Mouse (Mus musculus) cerebellum, postnatal 14 days (tissue): ENCODE measurements at regions not wholly inside any gene's neighbourhood (a gene's known extent, or its start where the extent isn't known, plus 50 kb on each side); places are given as distances from the start of the nearest gene placed in this dataset.
A peak's percentile ranks its signal among the peaks of the same experiment; 100 is the strongest.

Experiments used
- DNase-seq, 2 experiments: peaks; one replicate each; pipeline ENCODE4 v3.0.0; 2021; ENCODE audit warnings: mixed read lengths in 2 of 2

DNA sequence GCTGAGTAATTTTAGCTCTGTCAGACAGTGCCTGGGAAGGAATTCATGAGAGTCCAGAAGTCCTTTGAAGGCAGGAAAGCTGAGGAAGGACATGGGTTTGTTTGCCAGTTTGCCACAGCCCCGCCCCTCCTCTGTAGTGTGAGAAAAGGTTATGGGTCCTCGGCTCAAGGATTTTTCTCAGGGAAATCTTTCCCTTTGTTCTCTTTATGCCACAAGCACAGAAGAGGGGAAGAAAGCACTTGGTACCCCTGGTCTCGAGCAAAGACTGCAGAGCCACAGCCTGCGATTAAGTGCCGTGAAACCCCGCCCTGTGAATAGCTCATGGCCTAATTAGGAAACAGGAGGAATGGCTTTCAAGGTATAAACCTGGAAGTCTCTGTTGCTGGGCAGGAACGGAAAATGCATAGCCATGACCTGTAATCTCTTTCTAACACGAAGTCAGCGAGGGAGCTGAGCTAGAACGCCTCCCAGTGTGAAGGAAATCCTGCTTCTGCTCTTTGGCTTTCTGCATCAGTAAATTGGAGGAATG, 166.1 kb upstream of the Tars start:
- DNase-seq = peak; percentile 5 to 20

DNA sequence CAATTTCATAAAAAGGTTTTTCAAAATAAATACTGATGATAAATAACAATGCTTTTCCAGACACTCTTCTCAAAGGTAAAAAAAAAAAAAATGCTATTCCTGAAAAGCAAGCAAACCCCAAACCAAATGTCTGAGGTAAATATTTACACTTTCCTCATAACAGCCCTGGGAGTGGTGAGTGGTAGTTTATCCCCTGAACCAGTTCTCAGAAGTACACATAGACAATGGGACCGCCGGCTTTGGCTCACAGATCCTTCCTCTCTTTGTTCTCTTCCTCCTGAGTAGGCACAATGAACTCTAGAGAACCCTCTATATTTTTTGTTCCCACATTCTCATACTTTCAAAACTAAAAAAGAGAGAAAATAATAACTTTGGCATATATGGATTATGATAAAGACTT, 153.1 kb upstream of the Tars start:
- DNase-seq = no peak

DNA sequence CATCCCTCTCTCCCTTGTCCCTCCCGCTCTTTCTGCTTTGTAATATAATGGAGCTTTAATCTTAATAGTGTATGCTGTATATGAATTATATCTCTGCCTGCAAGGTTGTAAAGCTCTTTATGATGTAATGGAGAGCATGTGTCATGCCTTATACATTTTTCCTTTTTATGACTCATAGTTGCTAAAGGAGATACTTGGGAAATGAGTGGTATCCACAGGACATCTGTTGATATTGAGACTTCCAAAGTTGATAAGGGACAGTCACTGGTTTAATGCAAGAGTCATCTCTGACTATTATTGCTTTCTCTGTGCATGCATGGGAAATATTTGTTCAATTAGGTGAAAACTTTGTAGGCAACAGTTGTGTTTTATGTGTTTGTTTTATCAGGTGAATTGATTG, 152.6 kb upstream of the Tars start:
- no peak for DNase-seq

DNA sequence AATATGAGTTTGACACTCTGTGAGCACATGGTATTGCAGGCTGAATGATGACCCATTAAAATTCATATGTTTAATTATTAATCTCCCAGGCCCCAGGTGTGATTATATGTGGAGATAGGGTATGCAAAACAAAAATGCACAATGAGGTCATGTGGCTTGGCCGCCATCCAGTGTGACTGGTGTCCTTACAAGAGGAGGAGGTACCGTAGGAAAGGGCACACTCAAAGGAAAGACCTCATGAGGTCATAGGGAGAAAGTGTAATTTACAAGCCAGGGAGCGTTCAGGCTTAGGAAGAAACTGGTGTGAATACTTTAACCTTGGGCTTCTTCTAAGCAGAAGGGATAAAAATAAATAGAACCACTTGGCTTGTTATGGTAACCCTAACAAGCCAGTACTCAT, 140.0 kb upstream of the Tars start:
- peak in 1 of 2 experiments; percentile 5 for DNase-seq

DNA sequence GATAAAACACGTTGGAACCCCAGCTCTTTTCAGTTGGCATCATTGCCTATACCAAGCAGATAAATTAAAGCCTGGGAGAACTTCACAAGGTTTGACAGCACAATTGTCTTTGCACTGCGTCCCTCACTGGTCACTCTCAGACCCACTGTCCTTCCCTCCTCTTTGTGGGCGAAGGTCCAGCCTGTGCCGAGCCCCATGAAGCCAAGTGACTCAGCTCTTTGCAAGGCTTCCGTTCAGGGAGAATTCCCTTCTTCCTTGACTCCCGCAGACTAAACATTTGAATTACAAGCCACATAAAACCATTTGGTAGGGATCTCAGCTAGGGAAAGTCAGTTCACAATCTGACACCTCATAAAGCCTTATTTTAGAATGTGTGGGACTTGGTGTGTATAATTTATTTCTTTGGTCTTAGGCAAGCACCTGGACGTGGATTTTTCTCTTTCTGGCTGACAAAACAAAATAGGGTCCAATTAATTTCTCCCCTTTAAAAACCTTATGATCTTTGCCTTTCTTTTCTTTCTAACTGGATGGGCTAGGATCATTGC, 136.7 kb upstream of the Tars start:
- DNase-seq = peak in 1 of 2 experiments; percentile 4

DNA sequence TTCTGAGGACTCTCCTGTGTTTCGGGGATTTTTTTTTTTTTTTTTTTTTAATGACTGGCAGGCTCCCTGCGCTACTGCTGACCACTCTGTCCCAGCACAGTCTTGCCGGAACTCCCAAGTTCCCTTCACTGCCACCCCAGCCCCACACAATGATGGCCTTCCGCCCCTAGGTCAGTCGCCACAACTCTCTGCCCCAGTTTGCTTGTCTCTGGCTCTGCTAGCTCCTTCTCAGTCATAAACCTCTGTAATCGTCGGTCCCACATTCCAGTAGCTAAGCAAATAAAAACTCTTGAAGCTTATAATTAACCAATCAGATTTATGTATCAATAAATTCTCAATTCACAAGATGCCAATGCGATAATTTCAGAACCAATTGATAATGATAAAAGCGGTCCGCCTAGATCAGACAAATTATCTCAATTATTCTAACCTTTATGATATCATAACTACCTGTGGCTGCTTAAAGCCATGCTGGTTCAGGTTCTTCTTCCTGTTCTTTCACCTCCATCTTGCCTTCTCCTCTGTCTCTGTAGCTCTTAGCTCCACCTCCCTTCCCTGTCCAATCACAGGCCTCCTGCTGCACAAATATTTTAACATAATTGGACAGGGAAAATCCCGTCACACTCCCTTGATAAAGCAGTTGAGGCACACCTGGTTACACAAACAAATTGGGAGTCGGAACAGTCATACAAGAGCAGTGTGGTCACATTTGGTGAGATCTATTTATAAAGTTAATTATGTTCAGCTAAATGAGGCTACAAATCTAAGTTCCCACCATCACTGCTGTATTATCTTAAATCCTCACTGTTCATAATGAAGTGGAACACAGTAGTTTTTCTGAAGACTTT, 135.2 kb upstream of the Tars start:
- no peak for DNase-seq

DNA sequence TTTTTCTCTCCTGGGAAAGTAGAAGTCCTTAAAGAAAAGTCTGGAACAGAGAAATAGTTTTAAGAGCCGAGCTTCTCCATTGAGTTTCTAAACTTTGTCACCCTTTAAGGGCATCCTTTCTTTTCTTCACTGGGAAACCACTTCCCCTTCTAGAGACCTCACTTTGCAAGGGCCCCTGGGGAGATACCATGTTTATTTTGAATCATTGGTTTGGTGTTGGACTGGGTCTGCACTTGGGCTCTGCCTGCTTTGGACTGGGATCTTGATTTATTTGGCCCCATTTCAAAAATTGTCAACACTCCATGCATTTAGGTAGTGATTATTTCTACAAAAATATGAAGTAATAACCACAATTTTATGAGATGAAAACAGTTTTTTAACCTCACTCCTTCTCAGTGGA, 134.2 kb upstream of the Tars start:
- DNase-seq = no peak

DNA sequence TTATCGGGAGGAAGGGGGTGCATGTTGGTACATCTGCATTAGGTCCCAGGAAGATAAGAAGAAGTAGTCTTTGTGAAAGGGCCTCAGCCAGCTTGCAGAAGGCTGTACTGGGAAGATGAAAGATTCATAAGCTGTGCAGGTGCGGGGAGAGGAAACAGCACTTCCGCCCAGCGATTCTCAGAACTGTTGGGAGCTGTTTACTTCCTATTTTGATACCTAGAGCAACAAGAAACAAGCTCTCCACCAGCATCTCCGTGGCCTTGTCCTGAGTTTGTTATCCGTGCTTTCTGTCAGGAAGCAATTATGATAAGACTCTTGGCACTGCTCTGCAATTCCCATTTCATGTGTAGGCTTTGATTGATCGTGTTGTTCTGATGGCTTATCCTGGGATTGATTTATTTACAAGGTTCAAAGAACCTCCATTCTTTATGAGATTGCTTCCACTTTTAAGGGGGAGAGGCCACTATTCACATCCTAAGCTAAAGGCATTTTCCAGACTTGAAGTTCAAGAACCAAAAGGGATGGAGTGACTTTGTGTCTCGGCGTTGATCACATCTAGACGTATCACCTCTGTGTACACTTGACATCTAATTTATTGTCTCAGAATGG, 133.6 kb upstream of the Tars start:
- DNase-seq = no peak

DNA sequence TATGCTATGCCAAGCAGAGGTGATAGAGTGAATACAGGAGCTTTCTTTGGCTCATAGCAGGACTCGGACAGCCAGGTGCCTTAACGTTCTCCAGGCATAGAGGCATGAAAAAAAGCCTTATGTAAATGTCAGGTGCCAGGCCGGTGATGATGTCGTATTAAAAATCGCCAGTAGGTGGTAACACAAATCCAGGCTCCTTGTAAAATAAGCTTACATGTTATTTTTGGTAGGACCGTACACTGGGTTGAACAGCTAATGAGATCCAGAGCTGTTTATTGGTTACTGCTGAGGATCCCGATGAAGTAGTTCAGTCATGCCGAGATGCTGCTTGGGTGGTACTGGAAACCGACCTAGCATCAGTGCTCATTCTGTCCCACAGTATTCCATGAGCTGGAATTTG, 133.1 kb upstream of the Tars start:
- no peak for DNase-seq

DNA sequence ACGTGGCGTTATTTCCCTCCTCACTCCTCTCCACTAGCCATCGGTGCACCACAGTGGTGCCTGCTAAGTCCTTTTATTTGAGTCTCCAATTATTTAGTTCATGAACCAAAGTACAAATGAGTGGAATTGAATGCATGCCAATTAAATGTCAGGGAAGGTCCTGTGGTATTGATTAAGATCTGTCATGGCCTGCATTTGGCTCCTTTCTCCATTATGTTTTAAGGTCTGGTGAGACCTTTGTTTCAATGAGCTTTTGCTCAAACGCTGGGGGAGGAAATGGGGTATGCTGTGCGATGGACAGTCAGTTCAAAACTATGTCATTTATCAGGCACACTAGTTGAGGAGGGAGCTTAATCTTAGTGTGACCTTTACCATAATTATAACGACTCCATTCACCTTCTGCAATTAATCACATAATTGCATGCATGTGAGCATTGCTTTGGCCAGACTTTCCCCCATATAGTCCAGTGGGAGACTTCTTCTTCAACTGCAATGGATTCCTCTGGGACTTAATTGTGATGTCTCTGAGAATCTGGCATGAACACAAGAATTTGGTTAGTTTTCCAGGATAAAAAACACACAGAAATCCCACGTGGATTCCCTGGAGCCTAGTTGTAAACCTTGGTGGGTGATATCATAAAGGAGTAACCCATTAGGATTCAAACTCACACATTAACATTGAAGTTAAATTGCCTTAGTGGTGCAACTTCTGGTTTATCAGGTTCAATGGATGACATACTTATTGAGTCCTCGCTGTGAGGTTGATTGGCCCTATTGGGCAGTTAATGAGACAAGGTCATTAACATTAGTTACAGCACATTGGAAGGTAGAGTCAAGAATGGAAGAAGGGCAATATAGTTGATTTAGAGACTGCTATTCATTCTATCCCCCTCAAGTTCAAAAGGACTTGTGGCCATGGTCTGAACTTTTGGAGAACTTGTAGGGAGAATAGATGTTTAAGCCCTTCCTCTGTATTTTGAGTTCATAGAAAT, 130.7 kb upstream of the Tars start:
- DNase-seq = no peak

DNA sequence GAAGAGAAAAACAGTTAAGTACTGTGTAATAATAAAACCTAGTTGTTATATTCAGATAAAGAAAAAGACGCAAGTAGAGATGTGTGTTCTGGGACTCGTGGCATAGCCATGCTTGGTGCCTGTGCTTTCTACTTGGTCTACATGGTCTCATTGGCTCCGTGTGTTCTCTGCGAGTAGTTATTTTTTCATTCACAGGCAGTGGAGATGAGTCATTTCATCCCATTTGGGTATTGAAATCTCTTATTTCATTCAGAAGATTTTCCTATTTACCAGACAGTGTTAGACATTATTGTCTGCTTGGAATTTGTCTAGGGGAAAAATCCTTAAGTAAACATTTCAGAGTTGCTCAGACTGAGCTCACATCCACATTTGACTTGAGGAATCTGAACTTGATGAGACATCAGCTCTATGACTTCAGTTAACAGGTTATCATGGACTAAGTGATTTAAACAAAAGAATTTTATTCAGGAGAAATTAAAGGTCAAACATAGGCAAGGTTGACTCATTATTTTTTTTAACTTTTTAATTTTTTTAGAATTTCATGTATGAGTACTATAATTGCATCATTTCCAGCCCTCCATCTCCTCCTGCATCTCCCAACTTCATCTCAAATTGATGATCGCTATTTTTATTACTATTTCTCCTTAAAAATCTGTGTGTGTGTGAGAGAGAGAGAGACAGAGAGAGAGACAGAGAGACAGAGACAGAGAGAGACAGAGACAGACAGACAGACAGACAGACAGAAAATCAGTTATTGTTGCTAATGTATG, 125.1 kb upstream of the Tars start:
- DNase-seq = no peak

DNA sequence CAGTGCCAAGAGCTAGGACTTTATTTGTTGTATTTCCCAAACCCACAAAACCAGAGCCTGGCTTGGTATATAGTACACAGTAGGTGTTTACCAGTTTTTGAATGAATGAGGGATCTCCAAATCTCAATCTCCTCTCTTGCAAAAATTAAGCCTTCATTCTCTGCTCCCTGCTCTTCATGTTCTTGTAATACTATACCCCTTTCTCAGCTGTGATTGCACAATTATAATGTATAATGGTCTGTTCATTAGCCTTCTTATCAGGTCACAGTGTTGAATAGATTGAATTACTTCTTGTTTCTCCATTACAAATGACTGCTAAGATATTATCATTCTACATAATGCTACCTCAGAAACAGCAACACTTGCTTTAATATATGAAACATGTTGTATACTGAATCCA, 119.1 kb upstream of the Tars start:
- no peak for DNase-seq

DNA sequence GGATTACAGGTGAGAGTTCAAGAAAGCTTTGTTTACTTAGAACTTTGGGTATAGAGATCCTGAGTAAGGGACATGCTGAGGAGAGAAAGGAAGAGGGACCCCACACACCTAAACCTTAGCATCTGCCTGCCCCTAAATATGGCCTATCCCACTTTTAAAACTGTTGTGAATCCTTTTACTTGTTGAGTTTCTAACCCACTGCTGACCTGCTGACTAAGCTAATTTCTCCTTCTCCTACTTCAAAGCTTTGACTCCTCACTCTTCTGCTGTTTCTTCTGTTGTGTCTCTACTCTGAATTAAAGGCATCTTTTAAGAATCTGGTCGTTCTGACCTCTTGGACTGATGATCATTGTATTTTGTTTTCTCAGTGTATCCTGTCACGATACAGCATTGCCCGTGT, 118.4 kb upstream of the Tars start:
- no peak for DNase-seq

DNA sequence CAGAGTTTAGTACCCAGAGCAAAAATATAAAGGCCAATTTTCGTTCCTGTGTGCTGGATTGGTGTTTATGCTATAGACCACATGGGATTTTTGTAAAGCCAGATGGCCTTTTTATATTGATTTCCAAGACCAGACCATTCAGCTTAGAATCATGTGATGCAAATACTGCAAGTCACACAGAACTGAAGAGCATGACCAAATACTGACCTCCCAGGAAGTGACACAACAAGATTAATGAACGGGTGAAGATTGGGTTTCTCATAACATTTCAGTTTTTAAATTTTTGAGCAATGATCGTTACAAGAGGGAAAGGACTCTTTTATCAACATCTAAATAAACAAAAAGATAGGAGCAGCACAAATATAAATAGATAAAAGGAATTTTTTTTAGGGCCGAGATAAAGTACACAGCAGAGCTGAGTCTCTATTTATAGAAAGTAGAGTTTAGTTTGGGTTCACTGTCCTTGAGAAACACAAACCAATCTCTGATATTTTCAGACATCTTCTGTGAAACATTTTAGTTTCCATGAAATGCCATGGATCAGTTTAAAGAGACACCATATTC, 105.7 kb upstream of the Tars start:
- DNase-seq = no peak

DNA sequence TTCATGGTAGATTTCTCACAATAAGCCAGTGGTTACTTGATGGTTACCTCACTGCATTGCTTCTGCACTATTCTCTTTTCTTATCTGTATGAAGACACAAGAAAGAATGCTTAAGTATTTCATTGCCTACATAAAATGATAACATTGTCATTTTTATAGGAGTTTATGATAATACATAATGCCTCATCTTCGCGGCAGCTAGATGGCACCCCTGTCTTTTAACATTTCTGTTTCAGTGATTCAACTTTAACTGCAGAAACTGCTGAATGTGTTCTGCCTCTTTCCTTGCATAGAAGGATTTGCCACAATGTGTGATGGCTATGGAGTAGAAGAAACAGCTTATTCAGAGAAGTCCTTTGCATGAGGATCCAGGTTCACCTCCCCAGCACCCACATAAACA, 97.0 kb upstream of the Tars start:
- DNase-seq = no peak

DNA sequence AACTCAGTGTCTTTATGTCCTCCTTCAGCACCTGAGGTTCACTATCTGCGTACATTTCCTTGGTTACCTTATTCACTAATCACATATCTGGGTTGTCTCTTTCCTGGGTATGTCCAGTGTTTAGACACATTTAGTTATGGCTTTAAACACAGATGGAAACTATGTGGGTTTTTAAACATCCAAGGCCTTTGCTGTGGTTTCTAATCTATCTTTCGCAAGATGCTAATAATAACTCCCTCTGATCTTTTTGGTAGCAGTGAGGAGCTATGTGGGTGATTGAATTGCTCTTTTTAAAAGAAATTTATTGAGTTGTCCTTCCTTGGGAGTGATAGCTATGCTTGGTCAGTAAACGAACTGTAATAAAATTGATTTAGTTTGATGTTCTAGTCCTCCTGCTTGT, 89.7 kb upstream of the Tars start:
- DNase-seq = no peak

DNA sequence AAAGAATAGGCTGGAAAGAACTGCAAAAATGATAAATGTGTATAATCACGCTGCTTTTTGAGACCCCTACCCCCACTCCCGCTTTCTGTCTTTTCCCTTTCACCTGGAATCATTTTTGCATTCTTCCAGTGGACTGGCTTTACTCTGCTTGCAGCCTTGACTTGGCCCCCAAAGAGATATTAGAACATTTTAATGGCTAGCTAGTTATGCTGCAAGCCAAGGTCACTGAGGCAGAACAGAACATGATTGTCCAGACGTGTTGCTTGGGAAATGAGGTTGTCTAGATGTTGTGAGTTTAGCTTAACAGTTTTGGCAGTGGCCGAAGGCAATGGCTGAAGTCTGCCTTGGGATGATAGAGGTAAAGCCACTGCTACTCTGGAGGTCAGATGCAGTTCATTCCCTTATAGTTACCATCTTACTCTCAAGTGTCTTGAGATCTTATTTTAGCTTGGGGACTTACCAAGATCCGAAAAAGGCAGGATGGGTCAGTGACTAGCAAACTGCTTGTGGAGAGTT, 87.9 kb upstream of the Tars start:
- DNase-seq = no peak

DNA sequence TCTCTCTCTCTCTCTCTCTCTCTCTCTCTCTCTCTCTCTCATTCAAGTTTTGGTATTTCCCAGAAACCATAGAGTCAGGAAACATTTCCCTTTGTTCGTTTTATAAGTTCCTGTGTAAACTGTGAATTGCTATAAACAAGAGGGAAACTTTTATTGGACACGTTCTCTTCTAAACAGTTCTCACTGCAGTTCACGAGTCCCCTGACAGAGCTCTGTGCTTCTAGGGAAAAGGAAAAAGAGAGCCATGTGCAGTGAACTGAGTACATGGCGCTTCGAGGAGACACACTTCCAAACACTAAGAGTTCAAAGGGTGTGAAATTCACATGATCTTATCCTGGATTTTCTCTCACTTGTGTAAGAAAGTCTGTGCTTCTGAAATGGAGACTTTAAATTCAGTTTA, 84.5 kb upstream of the Tars start:
- no peak for DNase-seq

DNA sequence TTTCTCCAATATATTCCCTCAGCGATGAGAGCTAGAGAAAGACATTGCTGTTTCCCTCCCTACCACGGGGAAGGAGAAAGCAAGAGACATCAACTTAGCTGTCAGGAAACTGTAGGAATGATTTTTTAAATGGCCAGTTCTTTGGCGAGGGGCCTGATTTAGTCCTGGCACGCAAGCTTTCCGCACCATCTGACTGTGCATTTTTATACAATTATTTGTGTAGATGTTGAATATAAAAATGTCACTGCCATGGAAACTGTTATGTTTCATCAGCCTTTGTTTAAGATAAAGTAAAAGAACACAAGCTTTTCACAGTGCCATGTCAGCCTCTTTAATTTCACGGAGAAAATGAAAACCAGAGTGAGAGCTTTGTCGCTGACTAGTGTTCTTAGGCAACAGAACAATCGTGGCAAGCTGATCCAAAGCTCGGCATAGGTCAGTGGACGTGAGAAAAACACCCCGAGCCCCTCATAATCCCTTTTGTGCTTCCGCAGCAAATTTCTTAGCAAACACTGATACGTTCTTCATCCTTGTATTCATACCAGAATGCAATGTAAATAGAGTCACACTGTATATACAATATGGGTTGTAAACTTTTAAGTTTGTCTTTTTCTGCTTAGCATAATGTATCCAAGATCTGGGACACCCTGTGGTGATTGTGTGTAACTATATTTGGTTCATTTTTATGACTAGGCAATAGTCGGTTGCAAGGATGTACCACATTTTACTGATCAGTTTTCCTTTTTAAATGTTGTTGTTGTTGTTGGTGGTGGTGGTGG, 79.9 kb upstream of the Tars start:
- peak; percentile 11 to 34 for DNase-seq

DNA sequence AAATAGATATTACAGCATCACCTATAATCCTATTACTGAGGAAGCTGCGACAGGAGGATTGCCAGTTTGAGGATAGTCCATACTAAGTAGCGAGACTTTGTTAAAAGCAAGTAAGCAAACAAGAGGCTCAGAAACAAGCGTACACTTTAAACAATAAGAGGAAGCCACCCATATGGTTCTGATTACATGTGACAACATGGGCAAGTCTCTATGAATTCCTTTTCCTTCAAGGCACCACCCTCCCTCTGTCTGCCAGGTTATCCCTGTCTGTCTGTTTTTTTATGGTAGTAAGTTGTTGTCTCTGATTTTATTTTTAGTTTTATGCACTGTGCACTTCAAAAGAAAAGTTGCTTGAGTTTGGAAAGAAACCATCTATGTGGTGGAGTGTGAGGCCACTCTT, 76.8 kb upstream of the Tars start:
- no peak for DNase-seq

DNA sequence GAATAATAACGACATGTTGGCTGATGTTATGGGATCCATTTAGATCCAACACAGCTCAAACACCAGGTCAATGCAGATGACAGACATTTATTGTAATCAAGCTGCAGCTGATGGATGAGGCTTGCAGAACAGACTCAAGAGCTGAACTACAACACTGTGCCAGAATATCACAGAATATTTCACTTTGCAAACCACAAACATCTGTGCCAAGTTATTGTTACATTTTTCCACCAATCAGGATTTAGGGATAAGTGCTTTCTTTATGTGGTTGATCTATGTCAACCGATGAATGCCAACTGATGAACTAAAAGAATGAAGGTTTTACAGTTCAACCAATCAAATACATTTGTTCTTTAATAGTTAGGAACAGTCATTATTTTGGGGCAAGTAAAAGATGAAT, 63.9 kb upstream of the Tars start:
- no peak for DNase-seq
